Mouse (Mus musculus) cerebellum, postnatal 4 days (tissue): ENCODE measurements at regions not wholly inside any gene's neighbourhood (a gene's known extent, or its start where the extent isn't known, plus 50 kb on each side); places are given as distances from the start of the nearest gene placed in this dataset.

ENCODE experiments used
- DNase-seq, 2 experiments: peaks; one replicate each; pipeline ENCODE4 v3.0.0; 2022; ENCODE audit warnings: low spot score in 2 of 2, mixed read lengths in 1 of 2

DNA sequence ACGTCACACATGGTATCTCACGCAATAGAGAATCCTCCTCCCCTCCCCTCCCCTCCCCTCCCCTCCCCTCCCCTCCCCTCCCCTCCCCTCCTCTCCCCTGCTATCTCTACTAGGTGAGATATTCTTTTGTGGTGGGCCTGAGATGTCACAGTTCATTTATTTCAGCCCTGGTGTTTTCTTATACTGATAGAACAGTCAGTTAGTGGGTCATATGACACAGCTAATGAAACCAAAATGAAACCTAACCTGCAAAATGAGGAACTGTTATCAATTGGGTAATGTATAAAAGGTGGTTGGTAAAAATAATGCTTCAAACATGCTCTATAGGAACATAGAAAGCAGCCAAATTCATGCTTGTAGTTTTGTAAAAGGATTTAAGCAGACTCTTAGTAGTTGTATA lies 174.5 kb upstream of the Syt1 start:
- DNase-seq, result no peak

DNA sequence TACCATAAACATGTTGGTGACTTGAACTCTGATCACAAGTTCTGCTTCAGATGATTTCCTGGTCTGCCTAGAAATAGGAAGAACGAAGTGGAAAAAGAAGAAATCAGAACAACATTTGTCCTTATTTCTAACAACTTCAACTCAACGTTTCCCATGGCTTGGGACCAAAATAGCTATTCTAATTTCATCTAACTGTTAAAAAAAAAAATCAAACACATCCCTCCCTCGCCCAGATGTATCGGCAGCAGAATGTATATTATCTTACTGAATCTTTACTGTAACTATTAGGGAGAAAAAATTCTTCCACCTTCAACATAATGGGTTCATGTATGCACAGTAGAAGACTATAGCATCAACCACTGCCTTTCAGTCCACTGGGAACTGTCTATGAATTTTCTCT lies 169.7 kb upstream of the Syt1 start:
- DNase-seq, result no peak

DNA sequence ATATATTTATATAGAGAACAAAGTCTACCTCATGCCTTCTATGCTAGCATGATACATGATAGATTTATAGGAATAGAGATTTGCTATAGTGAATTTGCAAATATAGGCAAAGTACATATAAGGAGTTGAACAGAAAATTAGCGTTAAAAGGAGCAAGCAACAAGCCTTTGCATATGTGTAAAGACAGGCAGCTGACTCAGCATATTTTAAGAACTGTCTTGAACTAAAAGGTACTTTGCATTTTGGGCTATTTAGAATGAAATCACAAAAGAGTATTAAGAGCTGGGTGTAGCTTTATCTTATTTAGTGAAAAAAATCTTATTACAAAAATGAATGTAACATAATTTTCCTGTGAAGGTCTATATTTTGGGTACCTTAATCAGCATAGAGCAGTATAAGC lies 149.9 kb upstream of the Syt1 start:
- no peak for DNase-seq

DNA sequence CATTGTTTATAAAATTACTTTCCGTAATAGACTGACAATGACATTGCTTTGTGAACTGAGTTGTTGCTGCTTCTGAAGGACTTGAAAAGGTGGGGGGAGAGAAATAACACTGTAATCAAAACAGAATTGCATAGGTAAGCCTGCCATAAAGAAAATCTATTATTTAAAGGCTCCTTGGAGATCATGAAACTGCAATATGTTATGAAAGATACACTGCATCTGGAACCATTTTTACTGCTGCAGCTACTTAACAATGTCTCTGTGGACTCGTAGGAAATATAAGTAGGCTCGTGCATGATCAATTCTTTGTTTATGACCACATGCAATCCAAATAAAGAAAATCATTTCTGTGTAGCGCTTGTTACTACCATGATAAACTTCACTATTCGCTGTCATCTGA lies 145.0 kb upstream of the Syt1 start:
- DNase-seq, result no peak

DNA sequence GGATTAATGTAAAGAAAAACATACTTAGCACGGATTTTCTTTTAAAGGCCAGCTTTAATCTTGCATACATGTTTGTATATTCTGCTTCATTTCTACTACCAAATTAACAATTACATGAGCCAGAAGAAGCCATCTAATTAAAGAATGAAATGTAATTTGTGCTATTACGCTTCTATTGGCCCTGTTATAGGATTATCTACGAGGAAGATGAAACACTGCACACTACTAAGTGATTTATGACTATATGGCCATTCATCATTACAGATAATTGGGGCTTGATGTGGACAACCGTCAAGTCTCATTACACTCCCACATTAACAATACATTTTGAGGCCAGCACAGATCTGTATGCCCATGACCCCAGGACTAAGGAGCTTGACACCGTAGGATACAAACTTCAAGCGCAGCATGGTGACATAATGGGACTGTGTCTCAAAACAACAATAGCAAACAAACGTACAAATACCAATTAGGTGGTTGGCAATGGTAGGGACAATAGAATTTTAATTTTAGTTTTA lies 129.7 kb upstream of the Syt1 start:
- DNase-seq, result no peak

DNA sequence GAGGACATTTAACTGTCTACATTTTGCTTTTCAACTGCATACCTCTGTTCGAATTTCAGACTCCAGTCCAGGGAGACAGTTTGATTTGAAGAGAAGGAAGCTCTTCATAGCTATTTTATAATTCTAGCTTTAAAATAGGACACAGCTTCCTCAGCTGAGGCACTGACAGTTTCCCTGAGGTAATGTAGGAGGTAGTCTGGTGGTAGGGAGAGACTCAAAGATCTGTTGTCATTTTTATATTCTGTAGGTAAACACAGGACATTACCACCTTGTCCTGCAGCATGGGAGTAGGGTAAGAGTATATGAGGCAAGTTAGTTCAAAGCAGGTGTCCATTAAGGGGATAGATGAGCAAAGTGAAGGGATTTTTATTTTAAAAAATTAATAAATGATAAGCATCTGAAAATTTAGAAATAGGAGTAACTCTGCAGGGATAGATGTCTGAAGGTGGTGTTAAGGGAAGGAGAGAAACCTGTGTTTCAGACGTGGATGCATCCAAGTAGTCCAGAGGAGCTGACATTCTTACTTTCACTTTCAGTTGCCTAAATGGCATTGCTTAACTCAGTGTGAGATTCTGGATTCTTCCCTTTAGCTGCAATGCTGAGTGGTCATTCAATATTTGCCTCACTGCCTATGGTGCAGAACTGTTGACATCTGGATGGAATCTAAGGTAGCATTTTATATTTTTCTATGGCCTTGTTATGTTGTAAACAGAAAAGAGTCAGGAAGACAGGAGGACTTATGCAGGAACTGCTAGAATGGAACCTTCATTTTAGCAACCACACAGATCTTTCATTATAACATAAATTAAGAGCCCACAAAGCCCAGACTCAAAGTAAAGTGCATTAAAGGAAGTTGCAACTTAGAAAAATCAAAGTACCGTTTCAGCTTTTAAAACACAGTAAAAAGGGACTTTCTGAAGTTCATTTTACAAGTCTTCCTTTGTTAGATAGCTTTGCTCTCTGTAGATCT lies 126.3 kb upstream of the Syt1 start:
- no peak for DNase-seq

DNA sequence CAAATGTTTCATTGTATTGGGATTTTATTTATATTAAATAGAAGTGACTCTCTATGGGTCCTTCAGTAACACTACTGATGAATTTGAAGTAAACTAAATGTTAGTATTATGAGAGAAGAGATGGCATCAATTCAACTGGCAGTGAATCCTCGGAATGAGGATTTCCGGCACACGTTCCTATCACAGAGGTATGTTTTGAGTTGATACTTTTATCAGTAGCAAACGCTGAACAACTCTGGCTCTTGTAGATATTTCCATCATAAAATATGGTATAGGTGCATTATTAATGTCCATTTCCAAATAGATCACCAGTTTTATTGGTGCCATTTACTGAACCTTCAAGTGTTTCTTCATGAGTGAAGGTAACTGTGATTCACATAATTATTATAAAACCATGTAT lies 123.7 kb upstream of the Syt1 start:
- no peak for DNase-seq

DNA sequence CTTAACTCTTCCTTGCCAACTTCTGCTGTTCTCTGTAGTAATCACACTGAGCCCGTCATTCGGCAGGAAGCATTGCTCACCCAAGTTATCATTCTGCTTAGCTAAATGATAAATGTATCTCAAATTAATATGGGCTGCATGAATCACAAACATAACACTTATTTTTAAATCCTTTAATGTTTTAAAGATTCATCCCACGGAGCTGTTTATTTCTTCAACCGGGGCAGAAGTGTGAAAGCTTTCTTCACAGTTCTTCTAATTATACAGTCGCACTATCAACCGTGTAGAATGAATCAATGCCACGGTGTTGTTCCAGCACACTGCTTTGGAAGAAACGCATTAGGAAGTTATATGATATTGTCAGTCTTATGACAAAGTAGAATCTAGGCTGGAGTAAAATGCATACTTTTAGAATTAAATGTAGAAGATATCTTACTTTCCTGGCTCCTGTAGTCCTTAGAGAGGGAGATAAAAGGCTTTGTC lies 121.3 kb upstream of the Syt1 start:
- no peak for DNase-seq

DNA sequence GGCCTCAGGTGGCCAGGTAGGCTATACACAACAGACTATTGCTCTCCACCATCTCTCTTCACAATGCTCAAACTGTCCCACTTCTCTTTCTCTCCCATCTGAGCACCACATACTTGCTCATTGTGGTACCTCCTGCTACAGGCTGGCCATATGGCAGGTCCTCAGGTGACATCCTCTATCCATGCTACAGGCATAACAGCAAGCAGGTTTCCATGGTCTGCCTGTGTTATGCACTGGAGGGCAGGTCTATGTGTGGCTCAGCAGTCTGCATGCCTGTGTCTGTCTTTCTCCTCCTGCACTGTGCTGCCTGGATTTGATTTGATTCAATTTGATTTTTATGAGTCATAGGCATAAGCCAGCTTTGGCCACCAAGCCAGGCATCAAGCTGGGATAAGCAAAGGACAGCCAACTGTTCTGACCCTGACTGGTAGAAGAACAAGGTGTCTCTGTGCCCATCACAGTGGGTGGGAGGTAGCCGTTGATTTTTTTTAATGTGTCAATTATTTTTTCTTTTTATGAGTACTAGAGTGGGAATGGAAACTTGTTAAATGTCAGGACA lies 118.8 kb upstream of the Syt1 start:
- DNase-seq, result peak in 1 of 2 experiments; percentile 32

DNA sequence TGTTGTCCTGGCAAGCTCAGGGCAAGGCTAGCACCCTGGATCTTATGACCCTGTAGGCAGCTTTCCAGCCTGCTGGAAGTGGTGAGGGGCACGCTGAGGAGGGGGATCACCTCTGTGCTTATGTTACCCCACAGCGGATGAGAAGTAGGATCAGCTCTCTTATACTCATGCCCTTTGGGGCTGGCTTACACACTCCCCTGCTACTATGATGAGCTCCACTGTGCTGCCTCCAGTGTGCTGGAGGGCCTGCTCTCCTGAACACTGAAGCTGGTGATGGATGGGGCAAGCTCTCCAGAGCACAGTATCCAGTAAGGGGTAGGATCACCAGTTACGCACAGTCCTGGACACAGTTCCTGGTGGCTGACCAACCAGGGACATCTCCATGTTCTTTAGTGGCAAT lies 118.3 kb upstream of the Syt1 start:
- DNase-seq, result no peak

DNA sequence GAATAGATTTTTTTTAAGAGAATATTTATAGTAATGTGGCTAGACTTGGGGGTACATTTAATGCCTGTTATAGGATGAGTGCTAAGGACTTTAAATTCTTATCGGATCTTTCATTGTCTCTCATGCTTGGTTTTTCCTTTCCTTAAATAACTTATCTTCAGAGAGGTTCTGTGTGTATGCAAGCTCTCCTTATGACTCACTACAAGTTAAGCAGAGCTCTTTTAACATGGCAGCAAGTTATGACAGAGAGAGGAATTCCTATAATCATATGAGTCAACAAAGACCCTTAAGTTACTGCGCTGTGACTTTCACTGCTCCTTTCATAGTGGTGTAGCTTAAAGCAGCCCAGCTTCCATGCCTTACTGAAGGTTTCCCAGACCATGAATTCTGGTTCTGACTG lies 115.9 kb upstream of the Syt1 start:
- DNase-seq, result no peak

DNA sequence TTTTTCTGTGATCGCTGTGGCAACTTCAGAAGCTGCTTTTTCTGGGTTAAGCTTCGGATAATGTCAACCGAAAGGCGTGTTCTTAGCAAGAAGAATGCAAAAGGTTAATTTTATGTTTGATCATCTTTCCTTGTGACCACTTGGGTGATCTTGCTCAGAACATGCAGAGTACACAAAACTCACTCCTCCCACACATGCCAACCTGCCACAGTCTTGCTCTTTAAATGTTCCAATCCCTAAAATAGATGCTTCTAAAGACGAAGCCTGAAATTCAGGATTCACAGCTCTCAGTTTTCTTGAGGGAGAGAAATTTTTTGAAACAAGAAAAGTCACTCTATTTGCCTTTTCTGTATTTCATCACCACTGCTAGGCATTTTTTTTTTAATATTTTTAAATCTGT lies 106.4 kb upstream of the Syt1 start:
- no peak for DNase-seq

DNA sequence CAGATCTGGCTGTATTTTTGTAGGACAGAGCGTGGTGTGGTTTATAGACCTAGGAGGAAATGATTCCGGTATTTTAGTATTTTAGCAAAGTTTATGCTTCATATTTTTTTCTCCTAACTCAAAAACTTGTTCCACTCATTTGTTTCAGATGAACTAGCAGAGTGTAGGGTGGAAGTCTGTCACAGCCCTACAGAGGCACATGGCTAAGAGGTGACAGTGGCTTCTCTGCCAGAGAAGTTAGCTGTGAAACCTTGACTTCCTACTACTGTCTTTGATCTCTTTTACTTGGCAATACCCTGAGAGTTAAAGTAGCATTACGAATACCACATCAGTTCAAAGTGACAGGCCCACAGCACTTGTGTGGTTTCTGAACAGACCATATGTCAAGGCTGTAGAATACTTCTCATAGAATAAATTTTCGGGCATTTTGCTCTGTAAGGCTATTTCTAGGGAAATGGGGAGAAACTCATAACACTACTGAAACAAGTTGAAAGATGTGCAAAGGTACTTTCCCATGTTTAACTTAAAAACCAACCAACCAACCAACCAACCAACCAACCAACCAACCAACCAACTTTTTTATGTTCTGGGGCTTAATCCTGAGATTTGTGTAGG lies 104.3 kb upstream of the Syt1 start:
- DNase-seq, result no peak

DNA sequence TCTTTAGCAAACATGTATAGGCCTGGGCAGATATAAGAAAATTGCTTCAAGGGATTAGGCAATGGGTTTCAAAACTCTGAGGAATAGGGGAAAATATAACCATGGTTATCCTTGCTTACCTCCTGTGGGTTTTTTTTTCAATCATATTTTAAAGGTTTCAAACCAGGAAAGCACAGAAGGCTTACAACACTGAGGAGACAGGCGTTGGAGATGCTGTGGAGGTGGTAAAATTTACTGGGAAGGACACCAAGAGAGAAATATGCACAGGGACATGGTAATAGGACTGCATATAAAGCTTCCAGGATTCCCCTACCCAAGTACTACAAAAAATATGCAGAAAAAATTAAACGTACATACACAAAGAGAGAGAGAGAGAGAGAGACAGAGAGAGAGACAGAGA lies 95.0 kb upstream of the Syt1 start:
- no peak for DNase-seq

DNA sequence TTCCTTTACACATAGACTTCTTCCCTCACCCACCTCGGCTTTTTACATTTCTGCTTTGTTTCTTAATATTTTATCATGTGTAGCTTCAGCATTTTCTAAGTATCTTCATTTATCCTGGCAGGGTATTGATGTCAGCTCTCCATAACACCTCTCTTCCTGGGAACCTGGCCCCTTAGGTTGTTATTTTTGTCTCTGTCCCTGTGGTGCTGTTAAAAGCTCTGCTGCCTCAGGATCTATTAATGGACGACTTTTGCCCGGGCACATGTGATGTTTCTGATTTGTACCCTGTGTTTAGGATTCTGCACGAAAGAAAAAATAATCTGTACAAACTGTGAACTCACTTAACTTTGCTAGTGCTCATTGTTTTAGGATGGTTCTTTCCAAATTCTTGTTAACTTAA lies 81.4 kb upstream of the Syt1 start:
- DNase-seq, result no peak

DNA sequence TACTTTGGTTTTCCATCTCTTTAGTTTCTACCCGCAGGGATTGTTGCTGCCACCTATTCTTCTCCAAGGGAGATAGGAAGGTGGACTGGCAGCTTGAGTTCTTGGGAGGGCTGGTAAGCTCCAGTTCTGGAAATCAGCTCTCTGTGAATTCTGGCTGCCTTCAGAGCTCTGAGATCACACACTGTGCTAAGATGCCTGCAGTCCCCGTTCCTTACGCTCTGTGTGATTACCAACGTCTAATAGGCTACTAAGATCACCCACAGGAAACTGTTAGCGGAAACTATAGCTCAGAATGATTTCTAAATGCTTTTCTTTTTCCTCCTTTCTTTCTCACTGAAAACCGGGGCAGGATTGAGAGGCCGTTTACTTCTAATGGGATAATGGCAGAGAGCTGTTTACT lies 69.0 kb upstream of the Syt1 start:
- no peak for DNase-seq

DNA sequence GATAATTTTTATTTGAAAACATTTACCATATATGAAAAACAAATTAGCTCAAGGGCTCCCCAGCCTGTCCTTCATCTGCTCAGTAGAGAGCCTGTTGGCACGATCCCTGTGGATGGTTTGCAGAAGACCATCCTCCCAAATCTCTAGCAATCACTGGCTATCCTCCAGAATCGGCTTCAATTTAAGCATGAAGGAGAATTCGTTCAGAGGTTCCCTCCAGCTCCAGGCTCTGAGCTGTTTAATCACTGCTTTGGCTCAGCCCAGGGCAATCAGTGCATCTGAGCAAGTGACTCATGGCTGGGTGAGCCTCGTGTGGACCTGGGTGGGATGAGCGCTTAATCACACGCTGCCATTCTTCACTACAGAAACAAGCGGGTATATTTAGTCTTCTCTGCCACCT lies 63.4 kb upstream of the Syt1 start:
- DNase-seq, result peak in 1 of 2 experiments; percentile 26
